Mouse (Mus musculus) CH12.LX (cell line): ENCODE results near the gene Eif2d. TPM values are rescaled to one million over a fixed set of nuclear protein-coding genes. Genes with fewer than 3 reads are reported as not detected.

Experiments
- DNase-seq: peaks from one replicate; pipeline ENCODE4 v3.0.0-alpha.2; 2013; ENCODE audit errors: extremely low read depth
- H3K27ac ChIP-seq: 2 replicates; pipeline ENCODE4 v1.5.1; 2012; ENCODE audit warnings: low read depth, mild to moderate bottlenecking, control low read depth, moderate library complexity; ENCODE audit not compliant: insufficient read depth
- H3K27me3 ChIP-seq: replicated peaks from 2 replicates; pipeline ENCODE3; 2012; ENCODE audit warnings: inconsistent platforms
- H3K36me3 ChIP-seq, 2 experiments: replicated peaks in 1 of 2; 2 replicates each; pipeline versions ENCODE3 to v1.6.1; 2012; ENCODE audit warnings: inconsistent platforms in 1 of 2, low read length in 1 of 2, mild to moderate bottlenecking in 1 of 2, mixed read lengths in 1 of 2, moderate library complexity in 1 of 2; ENCODE audit not compliant: control insufficient read depth in 1 of 2, insufficient read depth in 1 of 2
- H3K4me1 ChIP-seq, 2 experiments: 2 replicates each; pipeline ENCODE4 v1.6.1; 2012; ENCODE audit warnings: inconsistent platforms in 1 of 2, moderate library complexity in 1 of 2; ENCODE audit not compliant: insufficient read depth in 2 of 2, control insufficient read depth in 1 of 2
- H3K4me2 ChIP-seq: 2 replicates; pipeline ENCODE4 v1.6.1; 2012; ENCODE audit warnings: low read depth, mild to moderate bottlenecking, control low read depth; ENCODE audit not compliant: poor library complexity, insufficient read depth, severe bottlenecking
- H3K4me3 ChIP-seq, 3 experiments: fragments of 150-350 bp in 1 of 3; sonication (generic) in 1 of 3; replicated peaks in 1 of 3; 2 replicates each; pipeline versions ENCODE3 to v1.5.1; 2011 to 2012; ENCODE audit warnings: low read depth in 2 of 3, low read length in 2 of 3, mild to moderate bottlenecking in 2 of 3, moderate library complexity in 2 of 3, control low read depth in 1 of 3, improper control_type of control experiment in 1 of 3, inconsistent platforms in 1 of 3, mixed read lengths in 1 of 3; ENCODE audit not compliant: poor library complexity in 1 of 3
- H3K79me2 ChIP-seq: replicated peaks from 2 replicates; pipeline ENCODE4 v1.6.1; 2012; ENCODE audit warnings: mild to moderate bottlenecking, moderate library complexity; ENCODE audit not compliant: control insufficient read depth, poor library complexity, insufficient read depth, severe bottlenecking; ENCODE audit errors: extremely low read depth
- H3K9ac ChIP-seq: 2 replicates; pipeline ENCODE4 v1.6.1; 2012; ENCODE audit warnings: low read depth, mild to moderate bottlenecking, control low read depth, moderate library complexity; ENCODE audit not compliant: insufficient read depth
- H3K9me3 ChIP-seq: replicated peaks from 2 replicates; pipeline ENCODE3; 2012; ENCODE audit warnings: low read length, inconsistent platforms, mixed read lengths
- CHD1 ChIP-seq: IDR thresholded peaks from 2 replicates; pipeline ENCODE4 v1.6.1; 2012; ENCODE audit warnings: low read depth, low read length, improper control_type of control experiment, inconsistent platforms
- ELF1 ChIP-seq: IDR thresholded peaks from 2 replicates; pipeline ENCODE4 v1.6.1; 2014; ENCODE audit warnings: low read depth, mild to moderate bottlenecking, inconsistent platforms, low read length, improper control_type of control experiment
- EP300 ChIP-seq: IDR thresholded peaks from 2 replicates; pipeline ENCODE4 v1.6.1; 2011; ENCODE audit warnings: low read length, improper control_type of control experiment
- ETS1 ChIP-seq: conservative IDR thresholded peaks from 2 replicates; pipeline ENCODE4 v1.6.1; 2012; ENCODE audit warnings: low read depth, mild to moderate bottlenecking, inconsistent platforms, low read length, improper control_type of control experiment, moderate library complexity
- HCFC1 ChIP-seq: IDR thresholded peaks from 2 replicates; pipeline ENCODE4 v1.6.1; 2012; ENCODE audit warnings: low read depth, mild to moderate bottlenecking, inconsistent platforms, low read length, improper control_type of control experiment
- IRF4 ChIP-seq: IDR thresholded peaks from 2 replicates; pipeline ENCODE4 v1.6.1; 2014; ENCODE audit warnings: low read depth, mild to moderate bottlenecking, inconsistent platforms, low read length, improper control_type of control experiment
- JUN ChIP-seq: IDR thresholded peaks from 2 replicates; pipeline ENCODE4 v1.6.1; 2011; ENCODE audit warnings: low read depth, mild to moderate bottlenecking, low read length, improper control_type of control experiment, moderate library complexity; ENCODE audit not compliant: insufficient read depth
- JUND ChIP-seq: conservative IDR thresholded peaks from 2 replicates; pipeline ENCODE4 v1.6.1; 2011; ENCODE audit warnings: low read depth, low read length, improper control_type of control experiment
- MAFK ChIP-seq: IDR thresholded peaks from 2 replicates; pipeline ENCODE4 v1.6.1; 2011; ENCODE audit warnings: low read length, improper control_type of control experiment; ENCODE audit not compliant: insufficient replicate concordance
- MEF2A ChIP-seq: IDR thresholded peaks from 2 replicates; pipeline ENCODE4 v1.6.1; 2014; ENCODE audit warnings: low read depth, mild to moderate bottlenecking, inconsistent platforms, low read length, improper control_type of control experiment, borderline replicate concordance
- MXI1 ChIP-seq: IDR thresholded peaks from 2 replicates; pipeline ENCODE4 v1.6.1; 2011; ENCODE audit warnings: mild to moderate bottlenecking, low read depth, low read length, improper control_type of control experiment
- MYC ChIP-seq: IDR thresholded peaks from 2 replicates; pipeline ENCODE4 v1.6.1; 2011; ENCODE audit warnings: low read depth, mild to moderate bottlenecking, improper control_type of control experiment, low read length
- NELFE ChIP-seq: IDR thresholded peaks from 2 replicates; pipeline ENCODE4 v1.6.1; 2011; ENCODE audit warnings: low read depth, low read length, improper control_type of control experiment
- POLR2A ChIP-seq: IDR thresholded peaks from 2 replicates; pipeline ENCODE4 v1.6.1; 2011; ENCODE audit warnings: low read depth, mild to moderate bottlenecking, improper control_type of control experiment, low read length
- POLR2AphosphoS2 ChIP-seq: IDR thresholded peaks from 2 replicates; pipeline ENCODE4 v1.6.1; 2011; ENCODE audit warnings: low read depth, low read length, improper control_type of control experiment
- SIN3A ChIP-seq: IDR thresholded peaks from 2 replicates; pipeline ENCODE4 v1.6.1; 2012; ENCODE audit warnings: low read length, improper control_type of control experiment, inconsistent platforms
- SMC3 ChIP-seq: IDR thresholded peaks from 2 replicates; pipeline ENCODE4 v1.6.1; 2011; ENCODE audit warnings: low read depth, low read length, improper control_type of control experiment
- TBP ChIP-seq: conservative IDR thresholded peaks from 2 replicates; pipeline ENCODE4 v1.6.1; 2011; ENCODE audit warnings: low read depth, low read length, improper control_type of control experiment
- TCF12 ChIP-seq: IDR thresholded peaks from 2 replicates; pipeline ENCODE4 v1.6.1; 2014; ENCODE audit warnings: low read depth, mild to moderate bottlenecking, inconsistent platforms, low read length, improper control_type of control experiment
- UBTF ChIP-seq: IDR thresholded peaks from 2 replicates; pipeline ENCODE4 v1.6.1; 2012; ENCODE audit warnings: low read depth, mild to moderate bottlenecking, inconsistent platforms, low read length, improper control_type of control experiment, moderate library complexity
- USF1 ChIP-seq: IDR thresholded peaks from 2 replicates; pipeline ENCODE4 v1.6.1; 2014; ENCODE audit warnings: low read depth, mild to moderate bottlenecking, inconsistent platforms, low read length, improper control_type of control experiment
- ZNF384 ChIP-seq: IDR thresholded peaks from 2 replicates; pipeline ENCODE4 v1.6.1; 2012; ENCODE audit warnings: low read depth, low read length, improper control_type of control experiment, inconsistent platforms
- dilution Hi-C: fragments of 300-500 bp; cut with MboI; formaldehyde crosslinking; loops from 2 replicates; pipeline ENCODE4 v1.14.3; 2020; ENCODE audit warnings: low sequenced_read_pairs; ENCODE audit not compliant: extremely low pct_unique_long_range_greater_than_20kb, extremely low pct_ligation_motif_present
- in situ Hi-C: fragments of 300-500 bp; cut with MboI; formaldehyde crosslinking; loops from 3 replicates; pipeline ENCODE4 v1.14.3; 2019; ENCODE audit warnings: low sequenced_read_pairs, low pct_ligation_motif_present, low pct_unique_long_range_greater_than_20kb, mixed read lengths
- polyA plus RNA-seq: library from polyadenylated mRNA; unstranded; fragments of >175 nt; gene quantifications from 2 replicates; pipeline ENCODE4 v1.2.1, GENCODE M21; 2012; ENCODE audit warnings: low read depth; ENCODE audit not compliant: insufficient read length
- total RNA-seq, 2 experiments: library from RNA; depleted of rRNA; stranded (reverse); fragments of 300-350 nt in 1 of 2; fragments of >200 nt in 1 of 2; gene quantifications; 2 replicates each; pipeline ENCODE4 v1.2.3; 2012 to 2014

The Eif2d gene
- total and polyA plus RNA-seq, 3 experiments, result 46.9 to 57.2 (median 53.0) TPM

GRCm38 (mm10) chr1:131139102-131140095 lies 13.6 kb upstream of the Eif2d start:
- Histone ChIP-seq H3K79me2 (peaks cover 20% of the 10 kb centered on the region), H3K27ac (peak overlapping the region; percentile 92), H3K27me3 (no peaks in the 10 kb centered on the region), H3K9ac (peak overlapping the region; percentile 84), H3K4me3 (peak overlapping the region; percentile 75 to 96 (median 81)), H3K4me2 (peak overlapping the region; percentile 65), H3K9me3 (peaks cover 1% of the 10 kb centered on the region), H3K4me1 (peaks cover 13 to 71% of the 10 kb centered on the region in 2 experiments), H3K36me3 (peaks cover 0 to 6% of the 10 kb centered on the region in 2 experiments)
- TF ChIP-seq JUND, result no peak
- peak; percentile 98; the same call in 1 of the 2 replicates for TF ChIP-seq CHD1
- 0 out of 2 replicates have a peak, but pooled peaks have one; percentile 35 for TF ChIP-seq TCF12
- peak; percentile 29; the same call in 1 of the 2 replicates for TF ChIP-seq POLR2A
- no peak for TF ChIP-seq UBTF
- peak; percentile 68; the same call in 1 of the 2 replicates for TF ChIP-seq MEF2A
- 0 out of 2 replicates have a peak, but pooled peaks have one; percentile 14 for TF ChIP-seq MYC
- peak; percentile 52 for TF ChIP-seq SIN3A
- peak; percentile 62; the same call in 1 of the 2 replicates for TF ChIP-seq IRF4
- 0 out of 2 replicates have a peak, but pooled peaks have one; percentile 63 for TF ChIP-seq MXI1
- TF ChIP-seq ELF1, result 0 out of 2 replicates have a peak, but pooled peaks have one; percentile 55
- TF ChIP-seq USF1, result no peak
- TF ChIP-seq NELFE, result no peak
- 0 out of 2 replicates have a peak, but pooled peaks have one; percentile 33 for TF ChIP-seq TBP
- peak; percentile 49; the same call in 1 of the 2 replicates for TF ChIP-seq HCFC1
- peak; percentile 46; the same call in 1 of the 2 replicates for TF ChIP-seq JUN
- in situ Hi-C loops (no loop called here), dilution Hi-C loops (no loop called here)
- DNase-seq, result peak; percentile 86

- Histone ChIP-seq H3K79me2 (peaks cover 13% of the 10 kb centered on the region; the same call in 1 of the 2 replicates), H3K9ac (no peak overlapping the region), H3K4me2 (no peak overlapping the region)
- DNase-seq, result no peak
- dilution Hi-C loops, result no loop called here
- no peak for TF ChIP-seq ETS1
- TF ChIP-seq SMC3, result no peak
- no peak for TF ChIP-seq MXI1
- TF ChIP-seq ZNF384, result no peak
- TF ChIP-seq POLR2AphosphoS2, result no peak
- no peak for TF ChIP-seq EP300
- TF ChIP-seq SIN3A, result no peak
- TF ChIP-seq POLR2A, result no peak
- no peak for TF ChIP-seq MAFK
- TF ChIP-seq, all 38 proteins: peak for 0
- peaks cover 15 to 63% of the 10 kb centered on the region in 2 experiments for H3K4me1 ChIP-seq
- peaks cover 2% of the 10 kb centered on the region for H3K9me3 ChIP-seq
- H3K4me3 ChIP-seq, result no peak overlapping the region
- no peak overlapping the region for H3K27ac ChIP-seq
- in situ Hi-C loops, result no loop called here
- no peaks in the 10 kb centered on the region for H3K27me3 ChIP-seq
- H3K36me3 ChIP-seq, result no peaks in the 10 kb centered on the region
These were observed 11.5 kb upstream of the Eif2d start for GRCm38 (mm10) chr1:131141449-131141848.
